Mouse (Mus musculus) thymus, postnatal 25 days (tissue): ENCODE data around the gene Pwp2.

Source experiments
- DNase-seq: peaks from one replicate; pipeline ENCODE4 v3.0.0; 2022

Gene Pwp2

DNA sequence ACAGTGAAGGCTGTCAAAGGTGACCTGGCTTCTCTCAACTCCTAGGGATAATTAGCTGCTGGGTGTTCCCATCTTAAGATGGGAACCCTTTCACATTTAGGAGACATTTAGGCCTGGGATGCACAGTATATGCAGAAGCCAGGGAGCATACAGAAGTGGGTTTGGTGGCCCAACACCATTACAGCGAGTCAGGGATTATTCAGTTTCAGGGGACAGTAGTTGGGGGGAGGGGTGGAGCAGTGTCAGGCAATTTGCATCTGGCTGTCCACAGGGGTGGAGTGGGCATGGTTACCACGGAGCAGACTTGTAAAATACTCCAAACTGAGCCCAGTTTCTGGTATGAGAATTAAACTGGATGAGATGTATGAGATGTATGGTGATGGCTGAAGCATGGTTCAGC lies 14.5 kb downstream of the Pwp2 start:
- no peak for DNase-seq

DNA sequence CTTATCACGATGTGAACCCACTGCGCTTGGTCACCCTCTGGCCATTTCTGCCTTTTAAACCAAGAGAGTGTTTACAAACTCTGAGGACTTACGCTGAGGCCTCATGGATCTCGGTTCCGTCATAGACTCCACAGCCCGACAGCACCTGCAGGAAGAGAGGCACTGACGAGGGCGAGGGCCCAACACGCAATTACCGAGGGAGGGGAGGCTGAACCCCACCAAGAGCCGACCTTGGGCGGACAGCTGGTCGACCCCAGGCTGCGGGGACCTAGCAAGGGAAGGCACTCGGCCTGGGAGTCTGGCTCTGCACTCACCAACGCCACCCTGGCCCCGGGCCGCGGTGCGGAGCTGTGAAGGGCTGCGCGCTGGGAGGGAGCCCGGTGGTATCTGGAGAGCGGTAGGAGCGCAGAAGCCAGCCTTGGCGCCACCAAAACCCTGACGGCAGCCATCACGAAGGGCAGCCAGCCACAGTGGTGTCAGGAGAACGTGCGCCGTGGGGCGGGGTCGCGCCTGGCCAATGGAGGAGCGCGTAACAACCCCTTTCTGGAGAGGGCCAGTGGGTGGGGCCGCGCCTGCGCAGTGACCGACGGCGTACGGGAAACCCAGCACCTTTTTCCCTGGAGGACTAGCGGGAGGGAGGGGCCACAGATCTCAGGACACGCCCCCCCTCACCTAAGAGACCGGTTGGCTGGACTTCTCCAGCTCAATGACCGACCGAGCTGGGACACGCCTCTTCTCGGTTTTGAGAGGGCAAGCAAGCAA lies 15.5 kb downstream of the Pwp2 start, which contains the start of gene D10Jhu81e:
Gene D10Jhu81e (minus strand): TSS at position 502 of the 762 bp plus-strand sequence.
- DNase-seq: peak; percentile 99

DNA sequence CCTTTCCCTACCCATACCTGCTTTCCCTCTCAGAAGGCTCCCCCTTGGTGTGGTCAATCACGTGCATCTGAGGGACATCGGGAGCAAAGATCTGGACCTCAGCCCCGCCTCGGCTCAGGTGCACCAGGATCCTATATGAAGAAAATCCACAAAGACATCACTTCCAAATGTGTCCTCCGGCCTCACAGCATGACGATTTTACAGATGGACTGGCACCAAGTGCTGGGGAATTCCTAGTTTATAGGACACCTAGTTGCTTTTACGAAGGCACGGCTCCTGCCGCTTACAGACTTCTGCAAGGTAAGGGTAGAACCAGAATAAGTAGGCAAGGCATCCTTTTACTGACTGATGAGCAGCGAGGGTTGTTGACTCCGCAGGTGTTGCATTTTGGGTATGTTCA lies 16.2 kb downstream of the Pwp2 start:
- no peak for DNase-seq

DNA sequence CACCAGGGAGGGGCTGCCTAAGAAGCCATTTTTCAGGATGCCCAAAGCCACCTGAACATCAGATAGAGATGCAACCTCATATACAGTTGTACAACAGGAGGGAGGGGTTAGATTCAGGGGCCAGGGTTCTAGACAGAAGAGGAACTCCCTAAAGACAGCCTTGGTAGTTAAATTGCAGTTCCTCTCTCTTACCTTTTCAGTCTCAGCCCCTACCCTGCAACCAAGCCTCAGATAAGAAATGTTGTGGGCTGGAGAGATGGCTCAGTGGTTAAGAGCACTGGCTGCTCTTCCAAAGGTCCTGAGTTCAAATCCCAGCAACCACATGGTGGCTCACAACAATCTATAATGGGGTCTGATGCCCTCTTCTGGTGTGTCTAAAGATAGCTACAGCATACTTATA lies 17.2 kb downstream of the Pwp2 start:
- DNase-seq: no peak

DNA sequence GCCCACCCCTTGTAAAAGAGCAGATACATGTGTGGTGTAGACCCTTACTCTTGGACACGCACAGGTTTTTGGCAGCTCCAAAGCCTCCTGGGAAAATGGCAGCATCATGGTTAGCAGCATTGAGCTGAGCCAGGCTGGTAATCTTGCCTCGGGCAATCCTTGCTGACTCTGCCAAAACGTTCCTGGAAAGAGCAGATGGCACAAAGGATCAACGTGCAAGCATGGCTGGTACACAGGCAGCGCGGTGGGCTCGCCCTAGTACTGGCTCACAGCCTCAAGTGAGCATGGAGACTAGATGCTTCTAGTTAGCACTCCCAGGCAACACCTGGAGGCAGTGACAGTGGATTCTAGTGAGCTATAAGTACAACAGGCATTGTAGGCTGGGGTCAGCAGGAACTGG lies 17.6 kb downstream of the Pwp2 start:
- DNase-seq: no peak

DNA sequence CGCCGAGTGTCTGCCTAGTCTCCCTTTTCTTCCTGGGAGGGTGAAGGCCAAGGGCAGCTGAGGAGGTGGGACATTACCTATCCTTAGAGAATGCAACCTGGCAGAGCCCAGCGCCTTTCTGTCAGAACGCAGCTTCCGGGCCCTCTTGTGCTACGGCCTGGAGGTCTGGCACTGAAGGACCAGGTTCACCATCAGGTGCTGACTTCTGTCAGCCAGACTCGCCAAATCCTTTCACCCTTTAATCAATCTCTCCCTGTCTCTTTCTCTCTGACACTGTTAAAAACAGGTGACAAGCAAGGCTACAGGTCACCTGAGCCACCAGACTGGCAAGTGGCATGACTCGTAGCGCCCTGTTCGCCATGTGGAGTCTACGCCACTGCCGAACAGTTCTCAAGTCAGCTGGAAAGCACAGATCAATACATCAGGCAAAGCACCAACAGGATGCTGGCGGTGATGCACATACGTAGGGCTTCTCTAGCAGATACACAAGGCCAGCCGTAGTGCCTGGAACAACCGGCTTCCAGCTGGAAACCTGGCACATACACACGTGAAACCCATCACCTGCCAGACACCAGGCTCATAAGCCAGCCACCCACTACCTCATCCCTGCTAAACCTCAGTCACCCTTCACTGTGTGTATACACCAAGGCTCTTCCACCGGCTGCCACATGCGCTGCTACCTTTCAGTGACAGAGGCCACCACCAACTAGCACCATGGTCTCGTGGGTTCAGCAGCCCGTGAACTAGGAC lies 19.5 kb downstream of the Pwp2 start:
- no peak for DNase-seq

DNA sequence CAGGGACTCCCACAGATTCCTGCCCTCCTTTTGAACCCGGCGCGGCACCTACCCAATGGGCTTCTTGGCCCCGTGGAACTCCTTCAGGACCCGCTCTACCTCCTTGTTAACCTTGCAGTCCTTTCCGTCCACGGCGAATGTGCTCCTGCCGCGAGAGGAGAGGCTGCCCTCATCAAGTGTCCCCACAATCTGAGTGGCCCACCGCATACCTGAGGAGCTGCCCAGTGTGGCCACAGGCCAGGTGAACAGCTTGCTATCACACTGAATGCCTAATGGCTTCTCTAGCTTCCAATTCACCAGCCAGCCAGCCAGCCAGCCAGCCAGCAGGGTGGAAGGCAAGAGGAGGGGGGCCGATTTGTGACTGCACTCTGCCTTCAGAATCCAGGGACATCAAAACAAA lies 20.2 kb downstream of the Pwp2 start:
- no peak for DNase-seq

DNA sequence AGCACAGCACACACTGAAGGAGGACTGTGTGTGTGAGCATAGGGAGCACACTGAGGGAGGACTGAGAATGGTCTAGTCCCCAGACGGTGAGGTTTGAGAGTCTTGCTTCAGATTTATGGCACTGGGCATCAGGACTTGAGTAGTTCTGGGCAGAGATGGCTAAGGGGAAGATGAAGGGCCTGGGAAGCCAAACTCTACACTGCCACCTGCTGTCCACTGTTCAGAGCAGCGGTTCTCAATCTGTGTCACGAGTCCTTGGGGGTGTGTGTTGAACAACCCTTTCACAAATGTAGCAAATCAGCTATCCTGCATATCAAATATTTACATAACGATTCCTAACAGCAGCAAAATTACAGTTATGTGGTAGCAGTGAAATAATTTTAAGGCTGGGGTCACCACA lies 21.0 kb downstream of the Pwp2 start:
- peak; percentile 65 for DNase-seq

DNA sequence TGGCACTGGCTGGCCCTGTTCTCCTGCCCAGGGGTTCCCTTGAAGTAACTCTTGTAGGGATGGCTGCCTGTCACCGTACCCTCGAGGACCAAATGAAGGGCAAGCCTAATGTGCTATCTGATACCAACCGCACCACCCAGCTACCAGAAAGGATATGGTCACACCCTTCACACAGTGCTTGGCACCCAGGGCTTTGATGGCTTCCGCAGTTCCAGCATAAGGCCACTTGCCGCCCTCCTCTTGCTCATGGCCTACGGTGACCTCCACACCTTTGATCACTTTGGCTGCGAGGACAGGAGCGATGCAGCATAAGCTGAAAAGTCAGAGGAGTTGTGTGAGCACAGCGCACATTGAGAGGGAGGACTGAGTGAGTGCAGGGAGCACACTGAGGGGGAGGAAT lies 21.7 kb downstream of the Pwp2 start:
- DNase-seq: no peak

DNA sequence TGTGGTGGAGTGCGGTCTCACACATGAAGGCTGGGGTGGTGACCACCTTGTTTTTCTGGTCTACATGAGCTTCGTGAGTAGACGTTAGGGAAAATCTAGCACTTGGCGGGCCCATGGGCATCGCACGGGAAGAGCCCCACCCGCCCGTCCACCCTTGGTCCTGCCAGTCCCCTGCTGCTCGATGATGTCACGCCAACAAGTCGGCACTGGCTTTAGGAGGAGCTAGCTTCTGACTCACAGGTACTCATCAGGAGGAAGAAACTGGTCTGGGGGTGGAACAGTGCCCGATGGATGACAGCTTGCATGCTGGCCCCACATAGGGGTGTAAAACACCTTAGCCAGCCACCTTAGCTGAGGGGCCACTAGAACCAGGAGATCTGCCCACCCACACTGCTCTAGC lies 22.3 kb downstream of the Pwp2 start:
- no peak for DNase-seq

DNA sequence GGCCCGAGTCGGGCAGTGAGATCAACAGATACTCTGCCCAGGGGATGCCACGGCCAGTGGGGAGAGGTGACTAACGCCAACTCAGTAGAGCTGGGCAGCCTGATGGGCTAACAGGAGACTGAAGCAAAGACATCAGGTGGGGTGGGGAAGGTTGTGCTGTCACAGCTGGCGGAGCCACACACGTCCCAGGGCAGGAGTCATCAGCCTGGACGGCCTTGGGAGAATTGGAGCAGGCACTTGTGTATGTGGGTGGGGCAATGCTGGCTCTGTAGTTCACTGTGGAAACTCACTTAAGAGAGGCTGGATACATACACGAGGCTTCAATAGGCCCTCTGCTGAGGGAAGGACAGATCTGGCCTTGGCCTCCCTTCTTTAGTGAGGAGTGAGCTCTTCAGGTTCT lies 23.9 kb downstream of the Pwp2 start:
- DNase-seq: no peak

DNA sequence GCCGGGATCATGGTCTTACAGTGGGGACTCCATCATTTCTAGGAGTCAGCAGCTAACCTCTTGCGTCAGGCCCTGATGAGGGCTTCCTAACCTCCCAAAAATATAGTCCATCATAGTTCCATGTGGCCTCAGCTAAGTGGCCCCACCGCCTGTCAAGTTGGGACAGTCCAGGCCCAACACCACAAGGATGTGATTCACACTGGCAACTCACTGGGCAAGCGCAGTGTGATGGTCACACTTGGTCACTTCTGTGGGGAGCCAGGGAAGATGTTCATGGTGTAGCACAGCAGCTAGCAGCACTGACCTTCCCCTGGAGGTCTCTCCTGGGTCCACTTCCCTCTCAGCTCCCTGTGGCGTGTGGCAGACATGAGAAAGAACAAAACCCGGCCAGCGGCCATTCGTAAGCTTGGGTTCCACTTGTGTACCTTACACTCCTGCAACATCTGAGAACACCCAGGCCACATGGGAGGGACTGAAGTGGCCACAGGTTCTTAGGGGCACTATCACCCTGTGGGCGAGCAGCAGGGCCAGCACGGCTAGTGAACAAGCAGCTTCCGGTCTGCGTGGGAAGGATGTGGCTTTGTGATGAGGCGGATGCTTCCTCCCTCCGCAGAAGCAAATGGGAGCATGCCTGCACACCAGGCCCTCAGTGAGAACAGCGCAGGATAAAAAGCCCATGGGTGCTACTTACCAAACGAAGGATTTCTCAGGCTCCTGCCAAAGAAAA lies 24.4 kb downstream of the Pwp2 start:
- DNase-seq: peak; percentile 76

DNA sequence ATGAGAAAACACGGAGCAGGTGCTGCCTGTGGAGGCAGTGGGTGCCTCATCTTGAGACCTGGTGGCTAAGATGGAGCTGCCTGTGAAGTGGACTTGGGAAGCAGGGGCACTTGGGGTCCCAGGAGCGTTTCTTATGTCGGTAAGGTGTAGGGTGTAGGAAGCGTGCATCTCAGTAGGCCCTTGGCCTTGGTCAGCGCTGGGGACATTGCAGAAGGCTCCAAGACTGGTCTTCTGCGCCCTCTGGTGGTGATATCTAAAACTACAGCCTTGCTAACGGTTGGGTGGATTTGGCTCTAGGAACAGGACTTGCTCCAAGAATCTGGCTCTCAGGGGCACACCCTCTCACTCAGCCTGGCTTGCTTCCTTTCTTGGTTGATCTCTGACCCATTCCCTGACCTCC lies 25.0 kb downstream of the Pwp2 start:
- peak; percentile 85 for DNase-seq

DNA sequence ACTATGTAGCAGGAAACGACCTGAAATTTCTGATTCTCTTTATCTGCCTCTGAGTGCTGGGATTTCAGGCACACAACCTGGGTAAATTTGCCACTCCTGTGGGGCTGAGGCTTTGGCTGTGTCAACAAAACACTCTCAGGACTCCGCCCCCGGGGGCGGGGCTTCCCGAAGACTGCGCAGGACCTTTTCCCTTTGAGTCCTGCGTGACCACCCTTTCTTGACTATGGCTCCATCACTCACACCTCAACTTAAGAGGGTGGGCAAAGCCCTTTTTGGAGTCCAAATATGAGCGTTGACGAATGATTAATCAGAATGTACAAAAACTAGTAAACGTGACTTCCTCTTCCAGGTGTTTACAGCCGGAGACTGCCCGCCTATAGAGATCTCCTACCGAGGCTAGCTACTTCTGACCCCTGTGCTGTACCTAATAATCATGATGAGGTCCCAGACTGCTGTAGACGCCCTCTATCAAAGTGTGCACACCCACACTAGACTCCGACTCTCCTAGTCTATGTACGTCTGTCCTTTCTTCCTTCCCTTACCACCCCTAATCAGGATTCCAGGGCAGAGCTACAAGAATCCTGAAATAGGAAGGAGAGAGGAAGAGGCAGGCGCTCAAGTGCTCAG lies 25.6 kb downstream of the Pwp2 start:
- DNase-seq: peak; percentile 75

DNA sequence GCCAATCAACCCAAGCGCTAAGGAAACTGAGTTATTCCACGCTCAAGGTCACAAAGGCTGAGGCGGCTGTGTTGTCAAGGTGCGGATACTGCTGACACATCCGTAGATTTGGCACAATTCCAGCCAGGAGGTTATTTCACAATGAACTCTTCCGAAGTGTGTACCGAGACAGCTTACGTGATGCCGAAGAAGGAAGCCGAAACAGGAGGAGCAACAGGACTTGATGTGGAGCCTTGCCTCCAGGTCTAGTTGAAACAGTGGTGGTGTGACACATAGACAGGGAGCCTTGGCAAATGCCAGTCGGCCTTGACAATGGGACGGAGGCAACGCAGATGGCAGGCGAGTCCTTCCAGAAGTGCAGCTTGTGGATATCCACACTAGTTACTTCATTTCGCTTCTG lies 26.9 kb downstream of the Pwp2 start:
- no peak for DNase-seq

DNA sequence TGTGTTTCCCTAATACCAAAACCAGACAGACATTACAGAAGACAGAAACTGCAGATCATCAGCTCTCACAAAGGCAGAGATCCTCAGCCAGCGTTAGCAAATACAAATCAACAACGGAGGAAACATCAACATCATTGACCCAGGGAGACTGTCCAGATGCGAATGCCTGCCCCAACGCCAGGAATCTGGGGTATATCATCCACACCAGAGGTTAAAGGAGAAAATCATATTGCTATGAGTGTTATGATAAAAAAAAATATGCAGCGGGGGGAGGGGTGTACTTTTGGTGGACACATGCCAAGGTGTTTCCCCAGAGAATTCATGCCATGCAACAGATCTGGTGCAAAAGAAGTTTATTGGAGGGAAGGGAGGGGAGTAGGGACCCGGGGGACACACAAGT lies 28.0 kb downstream of the Pwp2 start:
- DNase-seq: no peak

DNA sequence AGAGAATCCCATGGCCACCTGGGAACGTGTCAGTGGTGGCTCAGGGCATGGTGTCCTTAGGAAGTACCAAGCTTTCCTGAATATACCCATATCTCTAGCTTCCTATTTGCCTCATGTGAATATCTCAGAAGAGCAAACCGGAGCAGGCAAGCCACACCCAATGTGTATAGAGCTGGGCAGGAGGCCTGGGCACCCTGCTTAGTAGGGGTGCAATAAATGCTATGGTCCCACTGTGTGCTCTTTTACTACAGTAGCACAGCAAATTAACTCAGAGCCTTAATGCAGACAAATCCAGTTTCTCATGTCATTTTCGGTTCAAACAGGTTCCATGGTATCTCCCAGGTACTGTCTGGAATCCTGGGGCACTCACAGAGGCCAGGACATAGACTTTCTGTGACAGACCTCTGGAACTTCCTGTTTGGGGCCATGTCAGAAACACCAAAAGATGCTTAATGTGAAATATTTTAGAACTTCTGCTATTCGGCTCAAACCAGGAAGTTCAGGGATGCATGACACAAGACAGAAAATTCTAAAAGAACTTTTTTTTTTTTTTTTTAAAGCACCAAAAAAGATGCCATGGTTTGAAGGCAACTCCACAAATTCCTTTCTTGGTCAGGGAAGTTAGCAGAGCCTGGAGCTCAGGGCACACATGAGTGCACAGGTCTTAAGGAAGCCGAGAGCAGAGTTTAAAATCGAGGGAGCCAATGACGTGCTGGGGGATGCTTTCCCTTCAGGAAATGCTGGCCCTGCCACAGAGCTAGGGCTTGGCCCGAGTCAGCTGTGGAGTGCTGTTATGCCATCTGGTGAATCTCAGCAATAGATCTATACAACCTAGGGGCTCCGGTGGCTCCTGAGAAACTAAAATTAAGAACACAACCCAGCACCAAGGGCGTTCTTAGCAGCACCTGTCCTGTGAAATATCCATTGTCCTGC lies 35.8 kb downstream of the Pwp2 start:
- no peak for DNase-seq

DNA sequence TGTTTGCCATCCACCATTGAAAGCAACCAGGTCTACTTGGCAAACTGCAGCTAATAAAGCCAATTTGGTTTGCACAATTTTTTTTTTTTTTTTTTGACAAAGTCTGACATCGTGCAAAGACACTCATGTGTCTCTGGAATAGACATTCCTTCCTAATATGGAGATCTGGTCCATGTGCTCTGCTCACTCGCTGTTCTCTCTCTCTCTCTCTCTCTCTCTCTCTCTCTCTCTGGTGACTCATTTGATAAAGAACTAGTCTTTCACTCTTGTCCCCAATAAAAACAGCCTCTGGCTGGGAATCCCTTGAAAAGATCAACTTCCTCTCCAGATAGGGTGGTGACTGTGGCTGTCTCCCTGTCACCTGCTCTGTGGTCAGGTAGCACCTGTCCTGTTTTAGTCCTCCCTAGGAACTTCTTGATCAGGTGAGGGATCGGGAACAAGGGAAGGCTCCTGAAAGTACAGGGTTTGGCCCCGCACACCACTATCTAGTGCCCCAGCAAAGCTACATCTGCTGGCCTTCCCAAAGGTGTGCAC lies 37.0 kb downstream of the Pwp2 start:
- no peak for DNase-seq

DNA sequence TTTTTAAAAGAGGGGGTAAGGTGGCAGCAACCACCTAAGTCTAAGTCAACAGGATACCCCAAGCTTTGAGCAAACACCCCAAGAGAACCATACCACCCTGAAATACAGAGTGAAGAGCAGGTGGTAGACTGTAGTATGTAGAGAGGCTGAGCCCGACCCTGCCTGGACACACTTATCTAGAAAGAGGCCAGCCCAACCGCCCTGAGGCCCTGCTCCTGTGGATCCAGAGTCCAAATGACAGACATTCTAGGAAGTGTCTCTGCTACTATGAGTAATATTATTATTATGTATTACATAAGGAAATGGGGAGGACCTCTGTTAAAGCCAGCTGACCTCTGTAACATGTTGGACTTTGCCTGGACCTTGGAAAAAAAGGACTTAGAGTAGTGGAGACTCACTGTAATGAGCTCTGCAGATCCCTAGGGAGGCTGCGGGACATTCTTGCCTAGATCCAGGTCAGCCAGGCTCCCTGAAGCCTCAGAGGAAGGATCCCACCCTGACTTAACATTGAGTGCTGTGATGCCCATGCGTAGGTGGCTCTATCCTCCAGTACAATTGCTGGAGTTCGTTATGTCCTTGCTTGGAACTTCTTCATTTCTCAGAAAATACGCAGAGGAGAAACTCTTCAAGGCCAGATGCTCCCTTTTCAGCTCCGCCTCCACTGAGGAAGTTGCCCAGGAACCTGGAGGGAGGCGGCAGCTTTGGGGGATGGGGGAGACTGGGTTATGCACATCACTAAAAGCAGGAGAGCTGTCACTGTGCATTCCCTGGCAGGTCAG lies 41.0 kb downstream of the Pwp2 start:
- no peak for DNase-seq

DNA sequence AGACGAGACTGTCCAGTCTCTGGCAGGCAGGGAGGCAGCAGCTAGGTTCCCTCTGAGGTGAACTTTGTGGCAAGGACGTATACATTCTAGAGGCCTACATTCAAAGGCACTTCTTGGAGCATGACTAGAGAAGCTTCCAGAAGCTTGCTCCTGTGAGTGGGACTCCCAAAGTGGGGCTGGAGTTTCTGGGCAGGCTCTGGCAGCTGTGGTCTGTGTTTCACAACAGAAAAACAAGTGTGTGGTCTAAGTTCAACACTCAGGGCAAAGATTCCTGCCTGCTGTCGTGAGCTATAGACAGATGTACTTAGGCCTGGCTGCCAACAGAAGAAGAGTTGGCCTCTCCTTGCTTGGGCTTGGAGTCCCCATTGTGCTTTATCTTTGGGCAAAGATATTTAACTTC lies 44.1 kb downstream of the Pwp2 start:
- no peak for DNase-seq

DNA sequence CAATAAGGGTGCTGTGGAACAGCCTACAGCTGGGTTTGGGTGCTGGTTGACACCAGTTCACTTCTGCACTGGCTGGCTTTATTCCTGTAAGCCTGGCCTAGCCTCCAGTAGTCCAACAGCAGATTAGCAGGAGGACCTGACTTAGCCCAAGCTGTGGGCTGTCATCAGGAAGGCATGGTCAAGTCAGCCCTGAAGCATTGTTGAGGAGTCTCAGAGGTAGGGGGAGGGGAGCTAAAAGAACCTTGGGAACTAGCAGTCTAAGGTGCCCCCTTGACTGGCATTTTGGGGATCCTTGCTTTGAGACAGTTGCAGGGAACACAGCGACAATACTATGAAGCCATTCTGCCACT lies 44.7 kb downstream of the Pwp2 start:
- DNase-seq: no peak
